Mouse (Mus musculus): ENCODE data around the gene Kcnj14. TPM values are rescaled to one million over a fixed set of nuclear protein-coding genes. Genes with fewer than 3 reads are reported as not detected.

Gene Kcnj14
- total RNA-seq, 2 experiments from 2014 or later = not detected

- no peak for ATAC-seq (replicated peaks; ENCODE audit: low FRiP score, poor library complexity, severe bottlenecking)
Observed at GRCm38 (mm10) chr7:45779081-45779641, 45.4 kb downstream of the Kcnj14 start.

- no peak for ATAC-seq (replicated peaks; ENCODE audit: low FRiP score, poor library complexity, severe bottlenecking)
Observed at GRCm38 (mm10) chr7:45775237-45775636, 49.3 kb downstream of the Kcnj14 start.

GRCm38 (mm10) chr7:45771101-45771500, 53.5 kb downstream of the Kcnj14 start:
- no peak for ATAC-seq (replicated peaks; ENCODE audit: low FRiP score, poor library complexity, severe bottlenecking)

GRCm38 (mm10) chr7:45770427-45771082, 54.0 kb downstream of the Kcnj14 start:
- no peak for ATAC-seq (replicated peaks; ENCODE audit: low FRiP score, poor library complexity, severe bottlenecking)

- ATAC-seq (replicated peaks; ENCODE audit: low FRiP score, poor library complexity, severe bottlenecking) = no peak
Observed at GRCm38 (mm10) chr7:45767500-45767899, 57.1 kb downstream of the Kcnj14 start.

- ATAC-seq (replicated peaks; ENCODE audit: low FRiP score, poor library complexity, severe bottlenecking) = no peak
Observed at GRCm38 (mm10) chr7:45766764-45767163, 57.8 kb downstream of the Kcnj14 start.

Other genes with a start within 250 kb of the Kcnj14 start
- not detected in 2 replicates for gene Fgf21, start 209.3 kb downstream of the Kcnj14 start, total RNA-seq (2015; ENCODE audit: low replicate concordance)
- not detected in 2 replicates for gene Fgf21, start 209.3 kb downstream of the Kcnj14 start, total RNA-seq (2017; ENCODE audit: low replicate concordance)
- gene Fut1, start 207.5 kb downstream of the Kcnj14 start, total RNA-seq (2015; ENCODE audit: low replicate concordance) = not detected in 2 replicates
- not detected in 2 replicates for gene Fut1, start 207.5 kb downstream of the Kcnj14 start, total RNA-seq (2017; ENCODE audit: low replicate concordance)
- not detected in 2 replicates for gene Izumo1, start 203.0 kb downstream of the Kcnj14 start, total RNA-seq (2015; ENCODE audit: low replicate concordance)
- not detected in 2 replicates for gene Izumo1, start 203.0 kb downstream of the Kcnj14 start, total RNA-seq (2017; ENCODE audit: low replicate concordance)
- gene Rasip1, start 197.3 kb downstream of the Kcnj14 start, total RNA-seq (2015; ENCODE audit: low replicate concordance) = not detected in 2 replicates
- gene Rasip1, start 197.3 kb downstream of the Kcnj14 start, total RNA-seq (2017; ENCODE audit: low replicate concordance) = not detected in 2 replicates
- not detected in 2 replicates for gene Mamstr, start 184.8 kb downstream of the Kcnj14 start, total RNA-seq (2015; ENCODE audit: low replicate concordance)
- gene Mamstr, start 184.8 kb downstream of the Kcnj14 start, total RNA-seq (2017; ENCODE audit: low replicate concordance) = not detected in 2 replicates
- gene Fut2, start 158.4 kb downstream of the Kcnj14 start, total RNA-seq (2015; ENCODE audit: low replicate concordance) = not detected in 2 replicates
- not detected in 2 replicates for gene Fut2, start 158.4 kb downstream of the Kcnj14 start, total RNA-seq (2017; ENCODE audit: low replicate concordance)
- gene Ntn5, start 140.8 kb downstream of the Kcnj14 start, total RNA-seq (2015; ENCODE audit: low replicate concordance) = not detected in 2 replicates
- not detected in 2 replicates for gene Ntn5, start 140.8 kb downstream of the Kcnj14 start, total RNA-seq (2017; ENCODE audit: low replicate concordance)
- gene Sec1, start 130.4 kb downstream of the Kcnj14 start, total RNA-seq (2015; ENCODE audit: low replicate concordance) = not detected in 2 replicates
- not detected in 2 replicates for gene Sec1, start 130.4 kb downstream of the Kcnj14 start, total RNA-seq (2017; ENCODE audit: low replicate concordance)
- not detected in 2 replicates for gene Car11, start 124.9 kb downstream of the Kcnj14 start, total RNA-seq (2015; ENCODE audit: low replicate concordance)
- gene Car11, start 124.9 kb downstream of the Kcnj14 start, total RNA-seq (2017; ENCODE audit: low replicate concordance) = not detected in 2 replicates
- 1.3 and 2.5 TPM in 2 replicates for gene Dbp, start 119.7 kb downstream of the Kcnj14 start, total RNA-seq (2015; ENCODE audit: low replicate concordance)
- 1.7 and 2.6 TPM in 2 replicates for gene Dbp, start 119.7 kb downstream of the Kcnj14 start, total RNA-seq (2017; ENCODE audit: low replicate concordance)
- gene Rpl18, start 109.3 kb downstream of the Kcnj14 start, total RNA-seq (2015; ENCODE audit: low replicate concordance) = 522 and 544 TPM in 2 replicates
- 281 and 297 TPM in 2 replicates for gene Rpl18, start 109.3 kb downstream of the Kcnj14 start, total RNA-seq (2017; ENCODE audit: low replicate concordance)
- 9.6 and 12.6 TPM in 2 replicates for gene Sphk2, start 106.8 kb downstream of the Kcnj14 start, total RNA-seq (2015; ENCODE audit: low replicate concordance)
- gene Sphk2, start 106.8 kb downstream of the Kcnj14 start, total RNA-seq (2017; ENCODE audit: low replicate concordance) = 4.8 and 9.4 TPM in 2 replicates
- not detected in 2 replicates for gene Fam83e, start 103.6 kb downstream of the Kcnj14 start, total RNA-seq (2015; ENCODE audit: low replicate concordance)
- gene Fam83e, start 103.6 kb downstream of the Kcnj14 start, total RNA-seq (2017; ENCODE audit: low replicate concordance) = not detected in 2 replicates
- gene Spaca4, start 99.0 kb downstream of the Kcnj14 start, total RNA-seq (2015; ENCODE audit: low replicate concordance) = not detected in 2 replicates
- gene Spaca4, start 99.0 kb downstream of the Kcnj14 start, total RNA-seq (2017; ENCODE audit: low replicate concordance) = not detected in 2 replicates
- not detected in 2 replicates for gene Lmtk3, start 41.0 kb downstream of the Kcnj14 start, total RNA-seq (2015; ENCODE audit: low replicate concordance)
- not detected in 2 replicates for gene Lmtk3, start 41.0 kb downstream of the Kcnj14 start, total RNA-seq (2017; ENCODE audit: low replicate concordance)
- not detected in 2 replicates for gene Sult2b1, start 40.1 kb downstream of the Kcnj14 start, total RNA-seq (2015; ENCODE audit: low replicate concordance)
- not detected in 2 replicates for gene Sult2b1, start 40.1 kb downstream of the Kcnj14 start, total RNA-seq (2017; ENCODE audit: low replicate concordance)
- 20.5 and 29.8 TPM in 2 replicates for gene Cyth2, start 10.2 kb downstream of the Kcnj14 start, total RNA-seq (2015; ENCODE audit: low replicate concordance)
- 43.8 and 48.9 TPM in 2 replicates for gene Cyth2, start 10.2 kb downstream of the Kcnj14 start, total RNA-seq (2017; ENCODE audit: low replicate concordance)
- 2.5 and 2.9 TPM in 2 replicates for gene Grwd1, start 6.2 kb upstream of the Kcnj14 start, total RNA-seq (2015; ENCODE audit: low replicate concordance)
- 0.23 and 4.0 TPM in 2 replicates for gene Grwd1, start 6.2 kb upstream of the Kcnj14 start, total RNA-seq (2017; ENCODE audit: low replicate concordance)
- 55.9 and 91.4 TPM in 2 replicates for gene Kdelr1, start 48.0 kb upstream of the Kcnj14 start, total RNA-seq (2015; ENCODE audit: low replicate concordance)
- 31.2 and 39.1 TPM in 2 replicates for gene Kdelr1, start 48.0 kb upstream of the Kcnj14 start, total RNA-seq (2017; ENCODE audit: low replicate concordance)
- gene Grin2d, start 53.6 kb upstream of the Kcnj14 start, total RNA-seq (2015; ENCODE audit: low replicate concordance) = not detected in 2 replicates
- not detected in 2 replicates for gene Grin2d, start 53.6 kb upstream of the Kcnj14 start, total RNA-seq (2017; ENCODE audit: low replicate concordance)
- not detected in 2 replicates for gene Syngr4, start 71.9 kb upstream of the Kcnj14 start, total RNA-seq (2015; ENCODE audit: low replicate concordance)
- 1.3 TPM in 1 of 2 replicates, not detected in the other for gene Syngr4, start 71.9 kb upstream of the Kcnj14 start, total RNA-seq (2017; ENCODE audit: low replicate concordance)
- gene Tmem143, start 72.2 kb upstream of the Kcnj14 start, total RNA-seq (2015; ENCODE audit: low replicate concordance) = 0.84 and 1.1 TPM in 2 replicates
- gene Tmem143, start 72.2 kb upstream of the Kcnj14 start, total RNA-seq (2017; ENCODE audit: low replicate concordance) = 4.0 and 4.6 TPM in 2 replicates
- 75.5 and 85.4 TPM in 2 replicates for gene Emp3, start 96.6 kb upstream of the Kcnj14 start, total RNA-seq (2015; ENCODE audit: low replicate concordance)
- gene Emp3, start 96.6 kb upstream of the Kcnj14 start, total RNA-seq (2017; ENCODE audit: low replicate concordance) = 19.1 and 41.8 TPM in 2 replicates
- not detected in 2 replicates for gene Ccdc114, start 99.3 kb upstream of the Kcnj14 start, total RNA-seq (2015; ENCODE audit: low replicate concordance)
- gene Ccdc114, start 99.3 kb upstream of the Kcnj14 start, total RNA-seq (2017; ENCODE audit: low replicate concordance) = 2.6 TPM in 1 of 2 replicates, not detected in the other
- gene Abcc6, start 205.5 kb upstream of the Kcnj14 start, total RNA-seq (2015; ENCODE audit: low replicate concordance) = not detected in 2 replicates
- gene Abcc6, start 205.5 kb upstream of the Kcnj14 start, total RNA-seq (2017; ENCODE audit: low replicate concordance) = not detected in 2 replicates
- gene Nomo1, start 208.9 kb upstream of the Kcnj14 start, total RNA-seq (2015; ENCODE audit: low replicate concordance) = 3.2 and 4.6 TPM in 2 replicates
- gene Nomo1, start 208.9 kb upstream of the Kcnj14 start, total RNA-seq (2017; ENCODE audit: low replicate concordance) = 5.3 and 7.5 TPM in 2 replicates

Measured in erythroid progenitor cell, adult 5-6 weeks (primary cell).